Mouse (Mus musculus) erythroblast, embryonic 14.5 days (primary cell): ENCODE measurements around the gene Perm1.

Experiments used
- GATA1 ChIP-seq: IDR thresholded peaks from 2 replicates; pipeline ENCODE4 v1.6.1; 2012; ENCODE audit warnings: low read length, inconsistent platforms, mixed read lengths
- TAL1 ChIP-seq: IDR thresholded peaks from 3 replicates; pipeline ENCODE4 v1.6.1; 2012; ENCODE audit warnings: low read length, inconsistent platforms, mixed read lengths

GRCm38 (mm10) chr4:156217838-156218237, 2.2 kb downstream of the Perm1 start:
- no peak for TF ChIP-seq TAL1
- TF ChIP-seq GATA1, result no peak
